Mouse (Mus musculus) E14TG2a.4 (cell line): Measurements from ENCODE around the gene Hspb6.

Experiments used
- CTCF ChIP-seq: conservative IDR thresholded peaks from 2 replicates; pipeline ENCODE4 v1.5.1; 2014; ENCODE audit warnings: low read length
- NANOG ChIP-seq: IDR thresholded peaks from 2 replicates; pipeline ENCODE4 v1.6.1; 2014; ENCODE audit warnings: borderline replicate concordance, low read length, mixed read lengths
- POU5F1 ChIP-seq: IDR thresholded peaks from 2 replicates; pipeline ENCODE4 v1.6.1; 2014; ENCODE audit warnings: low read length, borderline replicate concordance

- no peak for TF ChIP-seq CTCF
- TF ChIP-seq POU5F1 = no peak
- TF ChIP-seq NANOG = no peak
These were observed 21.0 kb downstream of the Hspb6 start for GRCm38 (mm10) chr7:30572969-30573368.
